Mouse (Mus musculus) bone marrow macrophage, adult 2 months (primary cell): ENCODE measurements around the gene Nsl1.

Experiments
- CTCF ChIP-seq: IDR thresholded peaks from 2 replicates; pipeline ENCODE4 v1.5.1; 2012; ENCODE audit warnings: low read depth, mild to moderate bottlenecking, low read length, moderate library complexity
- POLR2A ChIP-seq: IDR thresholded peaks from 2 replicates; pipeline ENCODE4 v1.6.1; 2012; ENCODE audit warnings: mild to moderate bottlenecking, low read depth, low read length, borderline replicate concordance

- TF ChIP-seq CTCF = no peak
- TF ChIP-seq POLR2A = no peak
Observed at GRCm38 (mm10) chr1:191070259-191070658, 7.4 kb downstream of the Nsl1 start.
